Mouse (Mus musculus) cerebellum, adult 2 months (tissue): ENCODE results near the gene Ift52.

ENCODE experiments used
- CTCF ChIP-seq: fragments of 200-500 bp; IDR thresholded peaks from 2 replicates; pipeline ENCODE4 v1.5.1; 2011; ENCODE audit warnings: low read depth, mild to moderate bottlenecking, control low read depth, low read length, moderate library complexity, borderline replicate concordance; ENCODE audit not compliant: insufficient read depth
- POLR2A ChIP-seq: fragments of 200-500 bp; IDR thresholded peaks from 2 replicates; pipeline ENCODE4 v1.6.1; 2011; ENCODE audit warnings: low read length, control low read depth, borderline replicate concordance; ENCODE audit not compliant: insufficient read depth

DNA sequence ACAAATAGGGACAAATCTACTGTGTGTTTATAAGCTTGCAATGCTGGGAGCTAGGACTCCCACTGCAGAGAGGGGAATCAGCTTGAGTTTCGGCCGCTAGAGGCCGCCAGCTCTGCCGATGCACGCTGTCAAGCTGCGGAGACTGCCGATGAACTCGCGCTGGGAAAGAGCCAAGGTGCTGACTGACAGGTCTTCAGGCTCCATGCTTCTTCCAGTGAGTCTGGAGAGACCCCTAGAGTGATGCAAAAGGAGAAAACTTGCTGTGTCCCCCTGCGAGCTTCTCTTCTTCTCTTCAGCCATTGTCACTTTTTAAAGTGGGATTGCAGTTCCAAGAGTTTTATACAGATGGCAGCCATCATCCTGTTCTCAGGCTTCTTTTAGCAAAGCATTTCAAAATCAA lies 31.0 kb downstream of the Ift52 start:
- TF ChIP-seq CTCF (peak; percentile 65), POLR2A (no peak)
